Mouse (Mus musculus) megakaryocyte, embryonic 14.5 days (primary cell): ENCODE measurements at regions not wholly inside any gene's neighbourhood (a gene's known extent, or its start where the extent isn't known, plus 50 kb on each side); places are given as distances from the start of the nearest gene placed in this dataset.

Experiments used
- FLI1 ChIP-seq: IDR thresholded peaks from 2 replicates; pipeline ENCODE4 v1.6.1; 2012; ENCODE audit warnings: low read length, inconsistent platforms, mixed read lengths
- GATA1 ChIP-seq: IDR thresholded peaks from 3 replicates; pipeline ENCODE4 v1.6.1; 2012; ENCODE audit warnings: mixed read lengths, low read length, inconsistent platforms, borderline replicate concordance

GRCm38 (mm10) chr10:23691291-23691690 is 95.8 kb downstream of the Rps12 start:
- TF ChIP-seq GATA1 (no peak), FLI1 (no peak)
